Mouse (Mus musculus): ENCODE data around the gene Manf. TPM values are rescaled to one million over a fixed set of nuclear protein-coding genes. Genes with fewer than 3 reads are reported as not detected.
A peak's percentile ranks its signal among the peaks of the same experiment; 100 is the strongest.

The Manf gene
- total and polyA plus RNA-seq, 3 experiments: 181 to 358 (median 292) TPM

- Histone ChIP-seq H3K4me1 (ENCODE audit: control insufficient read depth in 1 of 2, insufficient read depth in 2 of 2) (peaks cover 3 to 26% of the 10 kb centered on the region in 2 experiments; a peak in 3 of 4 replicates), H3K27me3 (replicated peaks) (peaks cover 19% of the 10 kb centered on the region), H3K79me2 (replicated peaks; ENCODE audit: control insufficient read depth, extremely low read depth, insufficient read depth, poor library complexity, severe bottlenecking) (peaks cover 17% of the 10 kb centered on the region), H3K9me3 (replicated peaks; ENCODE audit: low read length) (no peaks in the 10 kb centered on the region), H3K4me3 (replicated peaks in 1 of 3; ENCODE audit: low read depth in 2 of 3, low read length in 2 of 3, poor library complexity in 1 of 3) (peak overlapping the region; percentile 55 to 99 (median 88)), H3K4me2 (ENCODE audit: insufficient read depth, low read depth, poor library complexity, severe bottlenecking) (peak overlapping the region; percentile 80), H3K9ac (ENCODE audit: insufficient read depth, low read depth) (peak overlapping the region; percentile 74; the same call in 1 of the 2 replicates), H3K27ac (ENCODE audit: insufficient read depth, low read depth) (no peak overlapping the region), H3K36me3 (replicated peaks in 1 of 2; ENCODE audit: control insufficient read depth in 1 of 2, insufficient read depth in 1 of 2, low read length in 1 of 2) (no peaks in the 10 kb centered on the region)
- TF ChIP-seq CHD2 (IDR thresholded peaks at IDR 0.05; ENCODE audit: low read length): no peak
- no peak for TF ChIP-seq MXI1 (IDR thresholded peaks at IDR 0.05; ENCODE audit: low read depth, low read length)
- TF ChIP-seq SIN3A (IDR thresholded peaks at IDR 0.05; ENCODE audit: low read length): no peak
- no peak for TF ChIP-seq ZKSCAN1 (IDR thresholded peaks at IDR 0.05; ENCODE audit: borderline replicate concordance, low read depth, low read length)
- TF ChIP-seq JUN (IDR thresholded peaks at IDR 0.05; ENCODE audit: insufficient read depth, low read depth, low read length): no peak
- TF ChIP-seq POLR2AphosphoS2 (IDR thresholded peaks at IDR 0.05; ENCODE audit: low read depth, low read length): no peak
- TF ChIP-seq E2F4 (IDR thresholded peaks at IDR 0.05; ENCODE audit: insufficient replicate concordance, low read depth, low read length): no peak
- no peak for TF ChIP-seq HCFC1 (IDR thresholded peaks at IDR 0.05; ENCODE audit: low read depth, low read length)
- no peak for TF ChIP-seq CHD1 (IDR thresholded peaks at IDR 0.05; ENCODE audit: low read depth, low read length)
- no peak for TF ChIP-seq MYC (IDR thresholded peaks at IDR 0.05; ENCODE audit: low read depth, low read length)
- no peak for TF ChIP-seq JUND (conservative IDR thresholded peaks at IDR 0.05; ENCODE audit: low read depth, low read length)
- no peak for TF ChIP-seq PAX5 (IDR thresholded peaks at IDR 0.05; ENCODE audit: low read length)
- no peak for TF ChIP-seq UBTF (IDR thresholded peaks at IDR 0.05; ENCODE audit: low read depth, low read length)
- no peak for TF ChIP-seq SMC3 (IDR thresholded peaks at IDR 0.05; ENCODE audit: low read depth, low read length)
- no peak for TF ChIP-seq KAT2A (IDR thresholded peaks at IDR 0.05; ENCODE audit: insufficient replicate concordance, low read length)
- TF ChIP-seq RAD21 (IDR thresholded peaks at IDR 0.05; ENCODE audit: low read depth, low read length): no peak
- TF ChIP-seq NELFE (IDR thresholded peaks at IDR 0.05; ENCODE audit: low read depth, low read length): no peak
- dilution Hi-C loops (cut with MboI; ENCODE audit: extremely low pct_ligation_motif_present, extremely low pct_unique_long_range_greater_than_20kb, low sequenced_read_pairs) (loop anchor here (25.0 kb wide), 1 partner anchor 102 kb away; the partner anchor contains the start of gene Tex264), in situ Hi-C loops (cut with MboI; ENCODE audit: low pct_ligation_motif_present, low pct_unique_long_range_greater_than_20kb, low sequenced_read_pairs) (no loop called here)
- DNase-seq (ENCODE audit: extremely low read depth): no peak
These were observed 102.4 kb downstream of the Manf start for GRCm38 (mm10) chr9:106789363-106789762.

- dilution Hi-C loops (cut with MboI; ENCODE audit: extremely low pct_ligation_motif_present, extremely low pct_unique_long_range_greater_than_20kb, low sequenced_read_pairs): loop anchor here (25.0 kb wide), 1 partner anchor 102 kb away; the partner anchor contains the start of gene Tex264
- H3K27ac ChIP-seq (ENCODE audit: insufficient read depth, low read depth): no peak within 1 kb of the TSS
- H3K4me1 ChIP-seq (ENCODE audit: control insufficient read depth in 1 of 2, insufficient read depth in 2 of 2): peaks cover 3 to 28% of the 10 kb centered on the region in 2 experiments; a peak in 3 of 4 replicates
- no peaks in the 10 kb centered on the region for H3K36me3 ChIP-seq (replicated peaks in 1 of 2; ENCODE audit: control insufficient read depth in 1 of 2, insufficient read depth in 1 of 2, low read length in 1 of 2)
- in situ Hi-C loops (cut with MboI; ENCODE audit: low pct_ligation_motif_present, low pct_unique_long_range_greater_than_20kb, low sequenced_read_pairs): no loop called here
- no peaks in the 10 kb centered on the region for H3K9me3 ChIP-seq (replicated peaks; ENCODE audit: low read length)
- H3K4me2 ChIP-seq (ENCODE audit: insufficient read depth, low read depth, poor library complexity, severe bottlenecking): peak within 1 kb of the TSS; percentile 84
- H3K4me3 ChIP-seq (replicated peaks in 1 of 3; ENCODE audit: low read depth in 2 of 3, low read length in 2 of 3, poor library complexity in 1 of 3): peak within 1 kb of the TSS; percentile 72 to 99 (median 88)
- peak within 1 kb of the TSS; percentile 74 for H3K9ac ChIP-seq (ENCODE audit: insufficient read depth, low read depth)
- H3K79me2 ChIP-seq (replicated peaks; ENCODE audit: control insufficient read depth, extremely low read depth, insufficient read depth, poor library complexity, severe bottlenecking): peaks cover 17% of the 10 kb centered on the region
- DNase-seq (ENCODE audit: extremely low read depth): peak; percentile 70
- peaks cover 14% of the 10 kb centered on the region for H3K27me3 ChIP-seq (replicated peaks)
- peak; percentile 97 for TF ChIP-seq TCF12 (IDR thresholded peaks at IDR 0.05; ENCODE audit: low read depth, low read length)
- peak; percentile 85 for TF ChIP-seq ZMIZ1 (IDR thresholded peaks at IDR 0.05; ENCODE audit: low read depth, low read length)
- 0 out of 2 replicates have a peak, but pooled peaks have one; percentile 23 for TF ChIP-seq ZNF384 (IDR thresholded peaks at IDR 0.05; ENCODE audit: low read depth, low read length)
- TF ChIP-seq UBTF (IDR thresholded peaks at IDR 0.05; ENCODE audit: low read depth, low read length): peak; percentile 98
- 0 out of 2 replicates have a peak, but pooled peaks have one; percentile 7 for TF ChIP-seq SMC3 (IDR thresholded peaks at IDR 0.05; ENCODE audit: low read depth, low read length)
- no peak for TF ChIP-seq E2F4 (IDR thresholded peaks at IDR 0.05; ENCODE audit: insufficient replicate concordance, low read depth, low read length)
- TF ChIP-seq ETS1 (conservative IDR thresholded peaks at IDR 0.05; ENCODE audit: low read depth, low read length): 0 out of 2 replicates have a peak, but pooled peaks have one; percentile 10
- TF ChIP-seq ZKSCAN1 (IDR thresholded peaks at IDR 0.05; ENCODE audit: borderline replicate concordance, low read depth, low read length): no peak
- TF ChIP-seq MXI1 (IDR thresholded peaks at IDR 0.05; ENCODE audit: low read depth, low read length): peak; percentile 73
- TF ChIP-seq JUND (conservative IDR thresholded peaks at IDR 0.05; ENCODE audit: low read depth, low read length): no peak
- TF ChIP-seq JUN (IDR thresholded peaks at IDR 0.05; ENCODE audit: insufficient read depth, low read depth, low read length): no peak
- TF ChIP-seq MAX (IDR thresholded peaks at IDR 0.05; ENCODE audit: low read length): peak; percentile 67; the same call in 1 of the 2 replicates
- TF ChIP-seq MEF2A (IDR thresholded peaks at IDR 0.05; ENCODE audit: borderline replicate concordance, low read depth, low read length): peak; percentile 60
- TF ChIP-seq HCFC1 (IDR thresholded peaks at IDR 0.05; ENCODE audit: low read depth, low read length): peak; percentile 92
- TF ChIP-seq SIN3A (IDR thresholded peaks at IDR 0.05; ENCODE audit: low read length): peak; percentile 90
- TF ChIP-seq RCOR1 (conservative IDR thresholded peaks at IDR 0.05; ENCODE audit: low read depth, low read length): no peak; the same call in 1 of the 2 replicates
- peak; percentile 18; the same call in 1 of the 2 replicates for TF ChIP-seq BHLHE40 (IDR thresholded peaks at IDR 0.05; ENCODE audit: low read depth, low read length)
- no peak for TF ChIP-seq NRF1 (IDR thresholded peaks at IDR 0.05; ENCODE audit: low read depth, low read length)
- TF ChIP-seq ZC3H11A (IDR thresholded peaks at IDR 0.05; ENCODE audit: low read depth, low read length): no peak
- TF ChIP-seq EP300 (IDR thresholded peaks at IDR 0.05; ENCODE audit: low read length): no peak
- no peak for TF ChIP-seq RAD21 (IDR thresholded peaks at IDR 0.05; ENCODE audit: low read depth, low read length)
- TF ChIP-seq KAT2A (IDR thresholded peaks at IDR 0.05; ENCODE audit: insufficient replicate concordance, low read length): 0 out of 2 replicates have a peak, but pooled peaks have one; percentile 78
- 0 out of 2 replicates have a peak, but pooled peaks have one; percentile 40 for TF ChIP-seq POLR2AphosphoS2 (IDR thresholded peaks at IDR 0.05; ENCODE audit: low read depth, low read length)
These were observed 102.9 kb downstream of the Manf start, which contains the start of gene Rad54l2 for GRCm38 (mm10) chr9:106788812-106789321. Gene Rad54l2, minus strand, starts transcription at chr9:106789194.

All from CH12.LX (cell line).